Mouse (Mus musculus) kidney, adult 2 months (tissue): ENCODE data around the gene Ier2.

ENCODE experiments used
- CTCF ChIP-seq: fragments of 200-500 bp; conservative IDR thresholded peaks from 2 replicates; pipeline ENCODE4 v1.5.1; 2011; ENCODE audit warnings: low read depth, mild to moderate bottlenecking, control low read depth, low read length, moderate library complexity, mixed read lengths; ENCODE audit not compliant: insufficient read depth, insufficient read length
- POLR2A ChIP-seq: fragments of 200-500 bp; IDR thresholded peaks from one replicate; pipeline ENCODE4 v1.6.1; 2011; ENCODE audit warnings: low read depth, low read length, control low read depth

- TF ChIP-seq POLR2A (no peak), CTCF (no peak)
Measured at GRCm38 (mm10) chr8:84668731-84669485, 6.3 kb upstream of the Ier2 start.
